Mouse (Mus musculus) bone marrow, adult 2 months (tissue): ENCODE data around the gene Lhpp.

ENCODE experiments used
- CTCF ChIP-seq: fragments of 200-500 bp; IDR thresholded peaks from 2 replicates; pipeline ENCODE4 v1.5.1; 2011; ENCODE audit warnings: low read length, control low read depth; ENCODE audit not compliant: control insufficient read depth, insufficient read depth
- POLR2A ChIP-seq: fragments of 200-500 bp; IDR thresholded peaks from 2 replicates; pipeline ENCODE4 v1.6.1; 2011; ENCODE audit warnings: low read depth, mild to moderate bottlenecking, control low read depth, low read length, borderline replicate concordance; ENCODE audit not compliant: control insufficient read depth

- TF ChIP-seq CTCF, result no peak
- TF ChIP-seq POLR2A, result no peak
These were observed 128.4 kb downstream of the Lhpp start for GRCm38 (mm10) chr7:132738844-132739243.
